Mouse (Mus musculus): ENCODE results near the gene Gemin6.
"Not testable (repeated sequence)": the region's sequence is repeated elsewhere in the genome, so short reads cannot be mapped to it uniquely, and the experiment has no call there.

Gene Gemin6

DNA sequence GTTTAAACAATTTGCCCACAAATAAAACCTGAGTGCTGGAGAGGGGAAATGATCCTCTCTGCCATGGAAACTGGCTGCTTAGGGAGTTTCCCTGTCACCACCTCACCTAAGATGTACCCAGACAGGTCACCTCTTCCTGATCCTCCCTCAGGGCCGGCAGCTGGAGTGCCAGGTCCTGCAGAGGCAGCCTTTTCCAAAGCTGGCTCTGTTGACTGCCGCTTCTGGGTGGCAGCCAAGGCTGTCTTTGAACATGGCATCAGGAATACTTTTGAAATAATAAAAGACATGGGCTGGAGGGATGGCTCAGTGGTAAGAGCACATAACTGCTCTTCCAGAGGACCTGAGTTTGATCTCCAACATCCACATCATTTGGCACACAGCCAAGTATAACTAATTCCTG lies 5.2 kb downstream of the Gemin6 start:
- in situ Hi-C loops (cut with MboI, MseI): no loop called here

DNA sequence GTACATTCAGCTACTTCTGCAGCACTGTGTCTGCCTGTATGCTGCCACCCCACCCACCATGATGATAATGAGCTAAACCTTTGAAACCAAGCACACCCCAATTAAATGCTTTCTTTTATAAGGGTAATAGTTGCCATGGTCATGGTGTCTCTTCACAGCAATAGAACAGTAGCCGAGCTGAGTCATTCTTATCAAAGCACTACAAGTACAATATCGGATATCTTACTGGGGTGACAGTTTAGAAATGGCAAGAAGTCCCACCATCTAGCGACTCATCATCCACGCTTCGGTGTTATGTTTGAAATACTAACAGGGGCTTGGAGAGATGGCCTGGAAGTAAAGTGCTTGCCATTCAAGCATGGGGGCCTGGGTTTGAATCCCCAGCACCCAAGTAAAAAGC lies 9.6 kb downstream of the Gemin6 start:
- in situ Hi-C loops (cut with MboI, MseI): no loop called here

DNA sequence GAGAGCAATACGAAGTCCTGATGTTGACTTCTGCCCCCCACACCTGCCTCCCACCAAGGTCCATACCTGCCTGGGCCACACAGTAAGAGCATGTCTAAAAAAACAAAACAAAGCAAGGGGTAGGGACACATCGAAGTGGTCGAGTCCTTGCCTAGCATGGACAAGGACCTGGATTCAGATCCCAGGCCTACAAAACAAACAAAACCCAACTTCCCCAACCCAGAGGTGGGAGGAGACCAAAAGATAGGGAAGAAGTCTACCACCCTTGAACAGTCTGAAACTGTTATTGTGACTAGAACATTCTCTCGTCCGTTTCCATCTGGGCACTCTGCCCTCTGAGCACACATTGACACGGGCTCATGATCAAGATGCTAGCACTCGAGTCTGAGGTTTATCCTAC lies 10.1 kb downstream of the Gemin6 start:
- in situ Hi-C loops (cut with MboI, MseI): no loop called here

DNA sequence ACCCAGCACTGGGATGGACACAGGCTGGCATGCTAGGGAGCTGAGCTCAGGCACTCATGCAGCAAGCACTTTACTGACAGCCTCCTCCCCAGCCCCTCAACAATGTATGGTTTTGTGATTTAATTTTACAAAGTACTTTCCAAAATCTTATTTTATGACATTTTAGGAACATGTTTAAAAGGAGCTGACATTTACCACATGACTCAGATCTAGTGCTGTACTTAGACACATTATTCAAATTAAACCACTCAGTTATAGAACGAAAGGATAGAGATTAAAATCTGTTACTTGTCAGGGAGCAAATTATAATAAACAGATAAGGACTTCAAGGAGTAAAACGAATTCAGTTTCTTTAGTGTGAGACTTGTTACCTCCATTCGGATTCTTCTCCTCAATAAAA lies 11.2 kb downstream of the Gemin6 start:
- in situ Hi-C loops (cut with MboI, MseI): no loop called here

DNA sequence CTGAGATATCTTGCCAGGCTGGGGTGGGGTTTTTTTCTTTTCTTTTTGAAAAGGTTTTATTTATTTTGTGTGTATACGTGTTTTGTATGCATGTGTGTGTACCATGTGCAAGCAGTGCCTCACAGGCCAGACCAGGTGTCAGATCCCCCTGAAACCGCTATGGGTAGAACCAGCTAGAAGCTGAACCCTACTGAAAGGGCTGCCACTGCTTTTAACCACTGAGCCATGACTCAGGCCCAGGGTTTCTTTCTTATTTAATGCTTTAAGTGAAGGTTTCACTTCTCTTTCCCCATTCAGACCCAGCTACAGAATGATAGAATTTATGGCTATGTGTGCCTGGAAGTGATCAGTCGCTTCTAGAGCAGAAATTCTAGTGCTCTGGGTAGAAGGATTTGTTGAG lies 12.6 kb downstream of the Gemin6 start:
- in situ Hi-C loops (cut with MboI, MseI): no loop called here

DNA sequence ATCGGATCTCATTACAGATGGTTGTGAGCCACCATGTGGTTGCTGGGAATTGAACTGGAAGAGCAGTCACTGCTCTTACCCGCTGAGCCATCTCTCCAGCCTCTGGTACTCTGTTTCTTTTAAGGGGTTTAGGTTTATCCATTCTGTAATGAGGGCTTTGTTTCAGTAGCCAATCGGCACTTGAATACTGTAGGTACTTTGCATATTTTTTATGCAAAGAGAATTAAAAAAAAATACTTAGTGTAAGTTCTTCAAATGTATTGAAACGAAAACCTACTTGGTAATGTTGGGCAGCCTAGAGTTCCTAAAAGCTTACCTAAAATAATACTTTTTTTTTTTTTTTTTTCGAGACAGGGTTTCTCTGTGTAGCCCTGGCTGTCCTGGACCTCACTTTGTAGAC lies 13.2 kb downstream of the Gemin6 start:
- in situ Hi-C loops (cut with MboI, MseI): no loop called here

DNA sequence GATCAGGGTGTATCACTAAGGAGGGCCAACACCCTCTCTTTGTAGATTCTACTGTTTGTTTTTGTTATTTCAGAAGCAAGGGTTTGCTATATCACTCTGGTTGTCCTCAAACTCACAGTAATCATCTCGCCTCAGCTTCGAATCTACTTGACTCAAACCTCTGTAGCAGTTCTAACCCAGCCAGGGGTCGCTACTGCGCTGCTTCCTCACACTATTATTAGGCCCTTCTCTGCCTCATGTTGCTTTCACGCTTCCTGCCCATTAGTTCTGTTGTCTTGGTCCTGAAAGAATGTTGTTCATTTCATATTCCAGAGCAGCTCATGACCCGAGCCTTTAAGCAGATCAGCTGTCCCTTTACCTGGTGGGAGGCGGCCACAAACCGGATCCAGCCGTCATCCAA lies 17.4 kb downstream of the Gemin6 start:
- in situ Hi-C loops (cut with MboI, MseI): no loop called here

DNA sequence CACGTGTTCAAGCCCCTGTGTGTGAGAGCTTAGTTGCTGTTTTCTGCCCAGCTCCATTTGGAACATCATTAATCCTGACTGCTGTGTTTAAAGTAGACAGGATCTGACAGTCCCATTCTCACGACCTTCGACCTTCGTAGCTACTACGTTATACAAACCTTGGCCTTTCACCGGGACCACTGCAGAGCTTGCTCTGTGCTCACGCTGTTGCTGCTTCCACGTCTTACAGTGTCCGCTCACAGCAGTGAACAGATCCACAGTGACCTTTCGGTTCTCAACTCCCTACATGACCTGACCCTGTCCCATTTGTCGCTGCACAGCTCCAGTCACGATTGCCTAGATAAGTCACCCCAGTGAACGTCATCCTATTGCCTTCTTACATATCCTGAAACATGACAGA lies 18.9 kb downstream of the Gemin6 start:
- in situ Hi-C loops (cut with MboI, MseI): no loop called here

DNA sequence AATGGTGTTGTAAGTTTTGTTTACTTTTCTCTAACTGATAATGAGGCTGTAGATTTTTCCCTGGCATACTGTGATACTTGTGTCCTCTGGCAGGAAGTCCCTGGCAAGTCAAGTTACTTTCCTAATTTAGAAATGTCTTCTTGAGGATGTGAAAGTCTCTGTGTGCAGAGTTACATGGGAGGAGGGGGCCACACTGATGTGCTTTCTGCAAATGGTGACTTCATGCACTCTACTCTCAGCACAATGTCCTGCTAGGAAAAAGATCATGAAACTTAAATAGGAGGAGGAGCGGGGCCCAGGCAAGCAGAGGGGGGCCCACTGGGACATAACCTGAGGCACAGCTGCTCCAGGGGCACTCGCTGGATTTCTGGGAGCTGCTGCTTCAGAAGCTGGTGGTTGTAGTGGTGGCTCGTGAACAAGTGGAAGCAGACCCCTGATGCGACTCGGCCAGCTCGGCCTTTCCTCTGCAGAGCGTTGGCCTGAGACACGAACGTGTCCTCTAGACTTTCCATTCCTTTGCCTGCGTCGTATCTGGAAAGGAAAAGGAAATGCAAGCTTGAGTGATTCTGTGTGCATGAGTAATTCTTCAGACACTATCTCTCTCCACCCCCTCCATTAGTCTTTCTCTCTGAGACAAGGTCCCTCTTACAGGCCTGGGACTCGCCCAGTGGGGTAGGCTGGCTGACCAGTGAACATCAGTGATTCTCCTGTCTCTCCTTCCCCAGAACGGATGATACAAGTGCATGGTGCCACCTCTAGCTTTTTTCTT lies 28.7 kb downstream of the Gemin6 start:
- in situ Hi-C loops (cut with MboI, MseI): no loop called here

DNA sequence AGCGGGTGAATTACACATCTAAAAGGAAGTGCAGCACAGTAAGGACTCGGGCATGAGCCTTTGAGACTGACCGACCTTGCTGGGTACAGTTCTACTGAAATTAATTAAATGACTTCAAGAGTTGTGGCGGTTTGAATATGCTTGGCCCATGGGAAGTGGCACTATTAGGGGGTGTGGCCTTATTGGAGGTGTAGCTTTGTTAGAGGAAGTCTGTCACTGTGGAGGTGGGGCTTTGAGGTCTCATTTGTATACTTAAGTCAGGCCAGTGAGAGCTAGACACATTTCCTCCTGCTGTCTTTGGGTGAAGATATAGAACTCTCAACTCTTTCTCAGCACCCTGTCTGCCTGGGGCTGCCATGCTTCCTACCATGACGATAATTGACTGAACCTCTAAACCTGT lies 30.2 kb downstream of the Gemin6 start:
- in situ Hi-C loops (cut with MboI, MseI): no loop called here

DNA sequence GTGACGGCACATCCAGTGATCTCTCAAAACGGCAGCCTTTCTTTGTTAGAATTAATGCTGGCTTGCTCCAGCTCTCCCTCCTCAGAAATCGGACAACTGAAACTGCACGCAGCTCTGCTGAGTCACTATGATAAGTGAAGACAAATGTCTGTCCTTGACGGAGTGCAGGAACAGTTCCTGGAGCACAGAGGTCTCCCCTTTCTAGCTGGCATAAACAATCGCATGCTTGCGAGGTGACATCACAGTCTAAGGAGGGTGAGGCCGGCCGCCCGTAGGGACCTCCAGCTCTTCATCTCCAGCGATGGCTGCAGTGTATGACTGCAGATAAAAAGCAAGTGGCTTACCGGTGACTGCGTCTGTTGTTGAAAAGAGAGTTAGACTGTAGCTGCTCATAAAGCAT lies 31.0 kb downstream of the Gemin6 start:
- in situ Hi-C loops (cut with MboI, MseI): no loop called here

DNA sequence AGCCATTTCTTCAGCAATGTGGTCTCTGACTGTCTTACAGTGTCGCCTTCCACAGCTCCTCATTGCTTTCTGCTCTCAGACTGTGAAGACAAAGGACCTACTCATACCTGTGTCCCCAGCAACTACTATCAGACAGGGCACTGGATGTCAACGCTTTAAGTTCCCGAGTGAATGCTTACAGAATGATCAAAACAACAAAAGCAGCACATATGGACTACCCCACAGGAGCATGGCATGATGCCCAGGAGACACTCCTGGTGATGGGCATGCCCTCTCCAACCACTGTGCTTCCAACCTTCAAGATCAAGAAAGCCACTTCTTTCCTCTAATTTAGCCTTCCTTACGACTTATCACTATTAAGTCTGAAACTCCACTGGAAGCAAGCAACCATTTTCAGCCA lies 42.8 kb downstream of the Gemin6 start:
- in situ Hi-C loops (cut with MboI, MseI): no loop called here

DNA sequence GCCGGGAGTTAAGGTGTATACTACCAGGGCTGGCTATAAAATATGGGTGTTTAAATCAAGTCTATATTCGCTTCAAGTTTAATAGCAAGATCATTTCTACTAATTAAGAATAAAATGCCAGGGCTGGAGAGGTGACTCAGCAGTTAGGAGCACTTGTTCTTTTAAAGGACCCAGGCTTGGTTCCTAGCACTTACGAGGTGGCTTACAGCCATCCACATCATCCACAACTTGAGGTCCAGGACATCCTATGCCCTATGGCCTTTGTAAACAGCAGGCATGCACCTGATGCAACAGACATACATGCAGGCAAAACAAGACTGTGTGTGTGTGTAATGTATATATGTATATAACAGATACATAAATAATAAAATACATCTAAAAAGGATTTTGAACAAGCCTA lies 43.9 kb downstream of the Gemin6 start:
- in situ Hi-C loops (cut with MboI, MseI): no loop called here

DNA sequence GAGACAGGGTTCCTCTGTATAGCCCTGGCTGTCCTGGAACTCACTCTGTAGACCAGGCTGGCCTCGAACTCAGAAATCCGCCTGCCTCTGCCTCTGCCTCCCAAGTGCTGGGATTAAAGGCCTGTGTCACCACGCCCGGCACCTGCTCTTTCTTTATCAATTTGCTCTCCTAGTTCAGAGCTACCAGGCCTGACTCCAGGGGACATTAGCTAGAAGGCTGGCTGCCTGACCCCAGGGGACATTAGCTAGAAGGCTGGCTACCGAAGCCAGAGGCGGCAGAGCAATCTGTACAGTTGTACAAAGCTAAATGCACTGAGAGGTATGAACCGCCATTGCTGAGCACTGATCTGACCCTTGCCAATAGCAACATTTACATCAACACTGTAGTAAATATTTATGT lies 46.4 kb downstream of the Gemin6 start:
- in situ Hi-C loops (cut with MboI, MseI): not testable (repeated sequence)

All from regulatory T cell (primary cell).